Mouse (Mus musculus) forebrain, embryonic 10.5 days (tissue): ENCODE data around the gene Zbtb8b. TPM values are rescaled to one million over a fixed set of nuclear protein-coding genes. Genes with fewer than 3 reads are reported as not detected.
"Not testable (repeated sequence)": the region's sequence is repeated elsewhere in the genome, so short reads cannot be mapped to it uniquely, and the experiment has no call there.

Experiments
- DNase-seq: peaks from one replicate; pipeline ENCODE4 v3.0.0-alpha.2; 2017; ENCODE audit warnings: low spot score; ENCODE audit errors: extremely low spot score
- H3K27ac ChIP-seq: fragments of 300-500 bp; sonication (generic); 2 replicates; pipeline ENCODE4 v1.5.1; 2016; ENCODE audit warnings: mild to moderate bottlenecking
- H3K27me3 ChIP-seq: fragments of 300-500 bp; sonication (generic); 2 replicates; pipeline ENCODE4 v1.6.1; 2016; ENCODE audit warnings: mild to moderate bottlenecking; ENCODE audit not compliant: poor library complexity, severe bottlenecking
- H3K36me3 ChIP-seq: fragments of 300-500 bp; sonication (generic); replicated peaks from 2 replicates; pipeline ENCODE4 v1.6.1; 2016; ENCODE audit warnings: mild to moderate bottlenecking, moderate library complexity
- H3K4me1 ChIP-seq: fragments of 300-500 bp; sonication (generic); 2 replicates; pipeline ENCODE4 v1.6.1; 2016
- H3K4me3 ChIP-seq: fragments of 300-500 bp; sonication (generic); 2 replicates; pipeline ENCODE4 v1.5.1; 2016; ENCODE audit warnings: mild to moderate bottlenecking, moderate library complexity
- H3K9me3 ChIP-seq: fragments of 300-500 bp; sonication (generic); 2 replicates; pipeline ENCODE4 v1.6.1; 2016; ENCODE audit warnings: mild to moderate bottlenecking, moderate library complexity
- WGBS: fragments of 180-500 bp; shearing (Covaris S2); methylation state at CpG from one replicate; pipeline ENCODE4 v1.1.7; 2016; 5-methylcytosine and 5-hydroxymethylcytosine counted together
- polyA plus RNA-seq: library from polyadenylated mRNA; unstranded; fragments of >200 nt; fragmentation: Nextera tagmentation; extraction: Ambion mirVana; gene quantifications from 2 replicates; pipeline ENCODE4 v1.2.1, GENCODE M21; 2016

Gene Zbtb8b
- polyA plus RNA-seq, 1 experiment from 2014 or later: 1.4 TPM

- Histone ChIP-seq H3K4me1 (no peaks in the 10 kb centered on the region), H3K4me3 (no peak overlapping the region), H3K27ac (no peak overlapping the region), H3K9me3 (no peaks in the 10 kb centered on the region), H3K36me3 (no peaks in the 10 kb centered on the region), H3K27me3 (no peaks in the 10 kb centered on the region)
- 4% methylated on average over 5 of the region's 5 CpGs for WGBS
- peak; percentile 68 for DNase-seq
Observed at GRCm38 (mm10) chr4:129455265-129455664, 14.6 kb upstream of the Zbtb8b start.

GRCm38 (mm10) chr4:129451471-129452169 lies 11.0 kb upstream of the Zbtb8b start:
- Histone ChIP-seq H3K9me3 (no peaks in the 10 kb centered on the region), H3K36me3 (no peaks in the 10 kb centered on the region), H3K27ac (no peak overlapping the region), H3K27me3 (no peaks in the 10 kb centered on the region), H3K4me3 (no peak overlapping the region), H3K4me1 (no peaks in the 10 kb centered on the region)
- 86% methylated on average over 15 of the region's 15 CpGs for WGBS
- DNase-seq: no peak

- Histone ChIP-seq H3K4me1 (no peaks in the 10 kb centered on the region), H3K9me3 (no peaks in the 10 kb centered on the region), H3K27ac (no peak overlapping the region), H3K4me3 (no peak overlapping the region), H3K36me3 (no peaks in the 10 kb centered on the region), H3K27me3 (no peaks in the 10 kb centered on the region)
- DNase-seq: no peak
- 88% methylated on average over 2 of the region's 2 CpGs for WGBS
Observed at GRCm38 (mm10) chr4:129450851-129451250, 10.2 kb upstream of the Zbtb8b start.

GRCm38 (mm10) chr4:129448713-129449112 lies 8.1 kb upstream of the Zbtb8b start:
- no peaks in the 10 kb centered on the region for H3K4me1 ChIP-seq
- H3K27ac ChIP-seq: no peak overlapping the region
- WGBS: 90% methylated on average over 6 of the region's 6 CpGs
- no peaks in the 10 kb centered on the region for H3K36me3 ChIP-seq
- no peaks in the 10 kb centered on the region for H3K27me3 ChIP-seq
- H3K9me3 ChIP-seq: no peaks in the 10 kb centered on the region
- DNase-seq: no peak
- H3K4me3 ChIP-seq: no peak overlapping the region

- no peak for DNase-seq
- H3K27me3 ChIP-seq: peaks cover 3% of the 10 kb centered on the region
- H3K9me3 ChIP-seq: no peaks in the 10 kb centered on the region
- no peaks in the 10 kb centered on the region for H3K4me1 ChIP-seq
- no peak overlapping the region for H3K4me3 ChIP-seq
- no peak overlapping the region for H3K27ac ChIP-seq
- H3K36me3 ChIP-seq: no peaks in the 10 kb centered on the region
- WGBS: 83% methylated on average over 11 of the region's 11 CpGs
Observed at GRCm38 (mm10) chr4:129447778-129448563, 7.3 kb upstream of the Zbtb8b start.

- 82% methylated on average over 8 of the region's 8 CpGs for WGBS
- Histone ChIP-seq H3K4me1 (no peaks in the 10 kb centered on the region), H3K27ac (no peak overlapping the region), H3K36me3 (no peaks in the 10 kb centered on the region), H3K9me3 (no peaks in the 10 kb centered on the region), H3K27me3 (peaks cover 9% of the 10 kb centered on the region), H3K4me3 (no peak overlapping the region)
- no peak for DNase-seq
Observed at GRCm38 (mm10) chr4:129447360-129447759, 6.7 kb upstream of the Zbtb8b start.

- Histone ChIP-seq H3K27ac (no peak overlapping the region), H3K4me3 (peak overlapping the region; percentile 61)
- 21% methylated on average over 6 of the region's 6 CpGs for WGBS
Observed at GRCm38 (mm10) chr4:129441145-129441544, 492 bp upstream of the Zbtb8b start.

GRCm38 (mm10) chr4:129418321-129418720 lies 22.3 kb downstream of the Zbtb8b start:
- DNase-seq: no peak
- Histone ChIP-seq H3K27me3 (no peaks in the 10 kb centered on the region), H3K9me3 (no peaks in the 10 kb centered on the region), H3K4me3 (no peak overlapping the region), H3K27ac (no peak overlapping the region), H3K4me1 (no peaks in the 10 kb centered on the region), H3K36me3 (no peaks in the 10 kb centered on the region)
- WGBS: 73% methylated on average over 5 of the region's 5 CpGs

More at GRCm38 (mm10) chr4:129441145-129441544, 492 bp upstream of the Zbtb8b start:
- H3K36me3 ChIP-seq: no peaks in the 10 kb centered on the region
- H3K27me3 ChIP-seq: peaks cover 43% of the 10 kb centered on the region
- no peak for DNase-seq
- peaks cover 14% of the 10 kb centered on the region for H3K4me1 ChIP-seq
- H3K9me3 ChIP-seq: no peaks in the 10 kb centered on the region

GRCm38 (mm10) chr4:129416478-129416877 lies 24.2 kb downstream of the Zbtb8b start:
- Histone ChIP-seq H3K4me1 (no peaks in the 10 kb centered on the region), H3K36me3 (no peaks in the 10 kb centered on the region), H3K27ac (no peak overlapping the region), H3K27me3 (no peaks in the 10 kb centered on the region), H3K4me3 (no peak overlapping the region), H3K9me3 (no peaks in the 10 kb centered on the region)
- 87% methylated on average over 5 of the region's 5 CpGs for whole genome bisulfite sequencing
- DNase-seq: no peak

GRCm38 (mm10) chr4:129415892-129416291 lies 24.8 kb downstream of the Zbtb8b start:
- no peak for DNase-seq
- H3K4me3 ChIP-seq: no peak overlapping the region
- no peaks in the 10 kb centered on the region for H3K4me1 ChIP-seq
- 94% methylated on average over 5 of the region's 5 CpGs for WGBS
- H3K27me3 ChIP-seq: no peaks in the 10 kb centered on the region
- no peak overlapping the region for H3K27ac ChIP-seq
- no peaks in the 10 kb centered on the region for H3K9me3 ChIP-seq
- H3K36me3 ChIP-seq: no peaks in the 10 kb centered on the region

GRCm38 (mm10) chr4:129410991-129411390 lies 29.7 kb downstream of the Zbtb8b start:
- Histone ChIP-seq H3K36me3 (no peaks in the 10 kb centered on the region), H3K4me1 (peaks cover 7% of the 10 kb centered on the region), H3K27me3 (peaks cover 16% of the 10 kb centered on the region), H3K4me3 (no peak overlapping the region), H3K27ac (no peak overlapping the region), H3K9me3 (no peaks in the 10 kb centered on the region; the same call in 1 of the 2 replicates)
- no peak for DNase-seq

GRCm38 (mm10) chr4:129410532-129410931 lies 30.1 kb downstream of the Zbtb8b start:
- H3K27ac ChIP-seq, H3K4me1 ChIP-seq, H3K9me3 ChIP-seq, H3K4me3 ChIP-seq, DNase-seq, H3K36me3 ChIP-seq: not testable (repeated sequence)
- whole genome bisulfite sequencing: 90% methylated on average over 3 of the region's 3 CpGs
- peaks cover 20% of the 10 kb centered on the region for H3K27me3 ChIP-seq

GRCm38 (mm10) chr4:129406447-129406846 lies 34.2 kb downstream of the Zbtb8b start:
- Histone ChIP-seq H3K27ac (peak overlapping the region; percentile 75), H3K4me3 (peak overlapping the region; percentile 51), H3K36me3 (no peaks in the 10 kb centered on the region), H3K4me1 (peaks cover 7% of the 10 kb centered on the region), H3K27me3 (peaks cover 24% of the 10 kb centered on the region), H3K9me3 (no peaks in the 10 kb centered on the region; the same call in 1 of the 2 replicates)
- DNase-seq: peak; percentile 31
- 4% methylated on average over 25 of the region's 25 CpGs for WGBS
